Mouse (Mus musculus) left cerebral cortex, postnatal 14 days (tissue): ENCODE measurements around the gene Pvalb. TPM values are rescaled to one million over a fixed set of nuclear protein-coding genes. Genes with fewer than 3 reads are reported as not detected.

Experiments used
- DNase-seq, 2 experiments: peaks; one replicate each; pipeline ENCODE4 v3.0.0; 2021 to 2022; ENCODE audit warnings: low spot score in 2 of 2, mixed read lengths in 1 of 2
- intact Hi-C: fragments of 180-260 bp; cut with DNase I; formaldehyde crosslinking; loops from one replicate; pipeline ENCODE4 v1.15.1; 2025
- total RNA-seq, 2 experiments: library from RNA; stranded (reverse); gene quantifications; 2 replicates each; pipeline ENCODE4 v1.2.3; 2021

Pvalb gene
- total RNA-seq, 2 experiments from 2014 or later, result 39.1 to 46.5 TPM

DNA sequence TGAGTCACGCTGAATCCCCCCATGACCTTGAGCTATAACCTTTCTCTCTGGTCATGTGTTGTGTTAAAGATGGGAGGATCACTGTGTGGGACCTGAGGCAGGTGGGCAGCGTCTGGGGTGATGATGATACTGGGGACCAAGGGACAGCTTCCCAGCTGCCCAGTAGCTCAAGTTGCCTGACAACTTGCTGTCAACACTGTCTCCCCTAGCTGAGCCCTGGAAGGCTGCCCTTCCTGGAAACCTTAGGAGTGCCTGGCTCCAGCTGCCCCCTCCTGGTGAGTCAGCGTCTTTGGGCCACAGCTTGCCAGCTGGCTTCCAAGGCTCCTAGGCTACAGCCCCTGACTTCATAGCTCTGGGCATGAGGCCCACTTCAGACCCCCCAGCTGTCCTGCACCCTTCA, 1.0 kb downstream of the Pvalb start:
- peak in 1 of 2 experiments; percentile 34 for DNase-seq
- intact Hi-C loops, result no loop called here

DNA sequence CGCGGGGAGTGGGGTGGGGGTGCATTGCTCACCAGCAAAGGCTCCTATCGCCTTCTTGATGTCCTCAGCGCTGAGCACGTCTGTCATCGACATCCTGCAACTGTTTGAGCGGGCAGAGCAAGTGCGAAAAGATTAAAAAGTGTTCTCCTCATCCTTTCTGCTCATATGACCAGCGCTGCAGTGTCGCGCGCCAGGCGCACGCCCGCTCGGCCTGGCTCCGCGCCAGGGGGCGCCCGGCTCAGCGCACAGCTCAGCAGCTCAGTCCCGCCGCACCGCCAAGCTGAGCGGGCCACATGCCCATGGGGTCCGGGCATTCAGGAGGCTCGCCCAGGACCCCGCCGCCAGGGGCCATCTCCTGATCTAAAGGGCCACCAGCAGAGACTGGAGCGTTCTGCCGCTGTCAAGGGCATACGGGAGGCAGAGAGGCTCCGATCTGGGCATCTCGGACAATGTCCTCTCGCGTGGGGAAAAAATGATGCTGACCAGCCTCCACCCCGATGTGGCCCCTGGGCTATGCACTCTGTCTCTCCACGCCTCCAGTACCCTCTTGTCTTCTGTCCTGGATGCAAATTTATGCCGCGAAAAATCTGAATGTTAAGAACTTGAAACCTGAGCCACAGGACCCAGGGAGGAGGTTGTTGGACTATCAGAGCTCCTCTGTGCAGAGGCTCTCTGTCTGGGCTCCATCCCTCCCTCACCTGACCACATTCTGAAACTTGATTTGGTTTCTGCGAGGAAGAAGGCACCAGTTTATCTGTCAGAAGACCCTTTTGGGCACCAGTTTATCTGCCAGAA, 1.9 kb downstream of the Pvalb start:
- peak in 1 of 2 experiments; percentile 63 for DNase-seq
- intact Hi-C loops, result no loop called here

DNA sequence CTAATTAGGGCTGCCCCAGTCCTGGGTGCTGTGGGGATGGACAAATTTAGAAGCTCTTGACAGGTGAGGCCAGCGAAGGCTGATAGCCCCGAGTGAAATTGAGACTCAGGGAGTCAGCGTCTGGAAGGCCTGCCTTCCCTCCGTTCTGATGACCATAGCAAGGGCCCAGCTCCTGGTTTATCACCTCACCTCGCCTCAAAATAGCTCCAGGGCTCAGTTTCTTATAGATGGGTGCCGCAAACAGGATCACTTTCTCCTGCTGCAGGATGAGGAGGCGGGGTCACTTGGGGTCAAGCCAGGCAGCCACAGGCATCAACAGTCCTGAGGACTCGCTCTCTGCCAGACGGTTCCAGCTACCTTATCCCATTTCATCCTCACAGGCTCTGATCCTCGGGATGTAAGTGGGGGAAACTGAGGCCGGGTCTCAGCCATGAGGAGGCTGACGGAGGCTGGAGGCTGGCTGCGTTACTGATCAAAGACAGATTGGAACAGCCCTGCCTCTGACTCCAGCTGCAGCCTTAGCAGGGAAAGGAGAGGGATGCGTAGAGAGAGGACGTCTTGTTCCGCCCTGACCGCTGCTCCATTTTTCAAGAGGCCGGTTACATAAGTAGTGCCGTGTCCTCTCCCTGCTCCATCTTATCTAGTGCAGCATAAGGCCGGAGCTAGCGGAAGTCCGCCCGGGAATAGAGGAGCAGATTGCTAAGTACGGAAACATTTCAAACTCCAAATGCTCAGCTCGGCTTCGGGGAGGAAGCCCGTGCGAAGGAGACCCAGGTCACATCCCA, 10.9 kb downstream of the Pvalb start:
- intact Hi-C loops, result no loop called here
- DNase-seq, result peak in 1 of 2 experiments; percentile 29

DNA sequence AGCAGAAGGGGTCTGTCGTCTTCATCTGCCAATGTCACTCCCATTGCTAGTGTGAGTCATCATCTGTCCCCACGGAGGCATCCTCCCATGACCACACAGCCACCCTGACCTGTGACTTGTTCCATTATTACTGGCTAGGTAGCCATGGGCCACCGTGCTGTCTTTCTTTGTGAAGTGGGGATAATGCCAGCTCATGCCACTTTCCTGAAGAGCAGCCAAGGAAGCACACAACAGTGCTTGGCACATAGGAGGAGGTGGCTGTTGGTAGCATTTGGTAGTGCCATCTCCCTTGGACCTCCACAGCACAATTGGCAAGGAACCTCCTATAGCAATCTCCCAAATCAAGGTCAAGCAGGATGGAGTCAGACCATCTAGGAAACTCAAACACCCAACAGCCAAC, 11.9 kb downstream of the Pvalb start:
- no peak for DNase-seq
- intact Hi-C loops, result no loop called here

DNA sequence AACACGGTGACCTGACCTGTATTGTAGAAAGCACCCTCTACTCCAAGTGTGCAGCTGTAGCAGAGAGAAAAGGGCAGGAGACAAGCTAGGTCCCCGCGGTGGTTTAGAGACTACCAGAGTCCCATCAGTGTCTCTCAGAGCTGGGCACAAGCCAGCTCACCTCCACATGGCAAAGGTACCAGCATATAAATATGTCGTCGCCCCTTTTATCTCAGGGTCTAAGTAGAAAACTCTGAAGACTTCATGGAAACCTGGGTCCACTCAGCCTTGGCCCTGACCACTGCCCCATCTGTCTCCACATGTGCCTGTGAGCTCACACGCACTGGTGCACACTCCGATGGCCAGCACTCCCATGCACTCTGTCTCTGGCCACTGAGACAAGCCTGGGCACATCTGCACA, 16.6 kb downstream of the Pvalb start:
- DNase-seq, result no peak
- intact Hi-C loops, result no loop called here

DNA sequence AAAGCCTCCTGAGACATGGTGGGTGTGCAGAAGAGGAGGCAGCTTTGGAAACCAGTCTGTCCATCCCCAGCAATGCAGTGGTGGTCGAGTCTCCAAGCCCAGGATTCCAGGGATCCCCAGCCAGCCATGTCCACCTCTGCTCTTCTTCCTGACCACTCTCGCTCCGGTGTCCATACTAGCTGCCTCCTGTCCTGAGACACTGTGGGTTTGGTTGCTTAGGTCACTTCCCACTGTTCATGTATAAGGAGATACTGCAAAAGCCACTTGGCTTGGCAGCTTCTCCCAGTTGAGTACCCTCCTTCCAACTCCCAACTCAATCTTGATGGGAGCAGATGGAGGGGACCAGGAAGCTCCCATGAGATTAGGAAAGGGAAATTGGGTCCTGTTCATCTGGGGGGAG, 17.7 kb downstream of the Pvalb start:
- intact Hi-C loops, result no loop called here
- no peak for DNase-seq

DNA sequence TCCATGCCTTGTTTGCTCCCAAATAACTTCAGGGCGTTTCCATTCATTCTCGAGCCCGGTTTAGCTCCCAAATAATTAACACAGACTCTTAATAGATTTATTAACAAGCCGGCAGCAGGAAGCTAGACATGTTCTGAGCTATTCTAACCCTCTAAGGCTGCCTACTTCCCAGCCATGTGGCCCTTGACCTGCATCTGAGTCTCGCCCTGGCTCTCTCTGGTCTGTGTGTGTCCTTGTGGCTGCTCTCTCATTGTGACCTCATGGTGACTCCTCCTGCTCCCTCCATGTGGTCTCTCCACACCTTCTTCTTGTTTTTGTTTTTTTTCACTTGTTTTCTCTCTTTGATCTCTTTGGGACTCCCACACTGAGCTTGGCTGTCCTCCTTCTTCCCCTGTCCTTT, 19.3 kb downstream of the Pvalb start:
- DNase-seq, result no peak
- intact Hi-C loops, result no loop called here

DNA sequence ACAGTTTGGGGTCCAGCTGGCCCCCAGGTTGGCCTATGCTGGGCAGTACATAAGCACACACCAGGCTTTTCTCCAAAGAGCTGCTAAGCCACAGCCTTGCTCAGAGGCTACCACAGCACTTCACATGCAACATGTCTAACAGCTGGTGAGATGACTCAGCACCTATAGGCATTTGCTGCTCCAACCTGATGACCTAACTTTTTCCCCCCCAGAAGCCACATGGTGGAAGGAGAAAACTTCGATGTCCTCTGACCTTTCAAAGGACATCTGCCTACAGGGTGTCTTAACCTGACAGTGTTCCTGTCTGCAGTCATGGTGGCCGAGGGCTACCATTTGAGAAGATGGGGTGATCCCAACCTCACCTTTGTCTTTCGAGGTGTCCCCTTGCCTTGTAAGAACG, 20.6 kb downstream of the Pvalb start:
- no peak for DNase-seq
- intact Hi-C loops, result loop anchor here (2.0 kb wide), 1 partner anchor 57 kb away; no protein-coding TSS in a partner anchor

DNA sequence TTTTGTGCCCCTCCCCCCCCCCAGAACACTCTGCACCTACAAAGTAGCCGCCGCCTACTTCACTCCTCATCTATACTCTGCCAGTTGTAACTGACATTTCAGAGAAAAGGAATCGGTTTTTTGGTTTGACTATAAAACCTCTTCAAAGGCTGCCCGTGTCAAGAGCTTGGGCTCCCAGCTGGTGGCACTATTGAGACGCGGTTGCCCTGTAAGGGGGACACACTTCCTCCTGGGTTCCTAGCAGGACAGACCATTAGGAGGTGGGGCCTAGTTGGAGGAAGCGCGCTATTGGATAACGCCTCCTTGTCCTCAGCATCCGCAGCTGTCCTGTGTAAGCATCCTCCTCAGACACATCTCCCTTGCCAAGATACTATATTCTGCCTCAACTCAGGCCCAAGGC, 21.3 kb downstream of the Pvalb start:
- DNase-seq, result peak in 1 of 2 experiments; percentile 54

DNA sequence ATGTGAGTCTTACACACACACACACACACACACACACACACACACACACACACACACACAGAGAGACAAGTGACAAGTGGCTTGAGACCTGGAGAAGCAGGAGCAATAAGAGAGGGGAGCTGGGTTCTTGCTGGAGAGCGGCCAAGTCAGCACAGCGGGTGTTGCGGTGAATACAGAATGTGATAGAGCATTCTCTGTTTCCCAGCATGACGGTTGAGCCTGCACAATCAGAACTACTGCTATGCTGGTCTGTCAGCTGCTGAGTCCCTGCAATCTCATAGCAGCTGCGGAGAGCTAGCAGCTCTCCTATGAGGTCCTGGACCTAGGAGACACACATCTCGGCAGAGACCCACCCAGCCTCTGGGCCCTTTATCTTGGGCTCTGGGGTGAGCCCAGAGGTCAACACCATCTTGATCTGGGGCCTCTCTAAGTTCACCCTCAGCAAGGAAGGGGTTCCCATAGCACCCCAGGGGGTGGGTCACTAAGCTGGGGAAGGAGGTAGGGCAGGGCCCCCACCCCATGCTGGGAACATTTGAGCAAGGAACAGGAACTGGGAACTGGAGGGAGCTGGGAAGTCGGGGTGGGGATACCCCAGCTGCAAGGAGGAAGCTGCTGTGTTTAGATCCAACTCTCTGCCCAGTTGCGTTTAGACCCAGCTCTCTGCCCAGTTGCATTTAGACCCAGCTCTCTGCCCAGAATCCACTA, 24.3 kb downstream of the Pvalb start:
- intact Hi-C loops, result loop anchor here (5.0 kb wide), 1 partner anchor 155 kb away; no protein-coding TSS in a partner anchor
- DNase-seq, result peak; percentile 75 to 86

More for the DNA sequence above, 21.3 kb downstream of the Pvalb start:
- intact Hi-C loops, result loop anchor here (2.0 to 5.0 kb wide), 2 partner anchors 58 to 152 kb away; no protein-coding TSS in a partner anchor

DNA sequence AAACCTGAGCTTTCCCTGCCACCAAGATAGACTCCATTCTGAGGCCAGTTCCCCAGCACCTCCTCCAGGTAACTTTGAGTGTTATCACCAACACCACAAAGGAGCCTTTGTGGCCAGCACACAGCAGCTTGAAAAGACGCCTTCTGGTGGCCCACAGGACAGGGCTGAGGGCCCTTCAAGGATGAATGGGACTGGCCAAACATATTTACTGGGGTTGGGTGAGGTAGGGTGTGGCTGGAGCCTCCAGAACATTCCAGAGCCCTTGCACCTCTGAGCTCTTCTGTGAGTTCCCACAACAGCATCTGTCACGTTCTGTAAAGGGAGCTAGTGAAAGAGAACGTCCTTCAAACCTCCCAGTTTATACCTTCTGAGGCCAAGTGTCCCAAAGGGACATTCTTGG, 26.4 kb downstream of the Pvalb start:
- intact Hi-C loops, result loop anchor here (2.0 to 5.0 kb wide), 3 partner anchors 59 to 243 kb away; no protein-coding TSS in a partner anchor
- DNase-seq, result no peak

DNA sequence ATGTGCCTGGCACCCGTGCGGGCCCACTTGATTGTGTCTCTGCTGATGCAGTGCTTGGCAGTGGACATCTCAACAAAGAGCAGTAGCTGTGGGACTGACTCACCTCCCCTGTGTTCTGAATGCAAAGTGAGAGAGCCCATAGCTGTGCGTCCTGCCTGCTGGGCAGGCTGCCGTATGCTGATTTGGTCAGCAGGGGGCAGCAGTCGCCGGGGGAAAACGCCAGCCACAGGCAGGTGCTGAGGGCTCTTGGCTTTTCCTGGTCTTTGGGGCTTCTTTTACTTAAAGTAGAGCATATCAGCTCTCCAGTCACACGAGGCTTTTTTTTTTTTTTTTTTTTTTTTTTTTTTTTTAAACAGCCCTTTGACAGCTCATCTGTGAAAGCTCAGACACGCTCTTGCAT, 27.8 kb downstream of the Pvalb start:
- peak; percentile 84 to 87 for DNase-seq
- intact Hi-C loops, result loop anchor here (2.0 to 5.0 kb wide), 2 partner anchors 60 to 244 kb away; no protein-coding TSS in a partner anchor

DNA sequence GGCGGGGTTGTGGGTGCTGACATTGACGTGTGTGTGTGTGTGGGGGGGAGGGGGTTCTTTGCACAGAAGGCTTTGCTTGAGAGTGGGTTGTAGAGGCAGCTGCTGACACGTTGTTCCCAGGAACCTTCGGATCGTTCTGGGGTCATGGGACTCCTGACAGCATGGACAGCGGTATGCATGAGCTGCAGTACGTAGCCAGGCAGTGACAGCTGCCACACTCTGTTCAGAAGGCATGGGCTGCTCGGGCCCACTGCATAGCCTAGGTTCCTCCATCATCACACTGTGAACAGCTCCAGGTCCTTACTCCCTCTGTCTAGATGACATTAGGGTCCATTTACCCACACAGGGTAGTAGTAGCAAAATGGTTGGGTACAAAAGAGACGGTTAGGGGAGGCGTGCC, 28.9 kb downstream of the Pvalb start:
- intact Hi-C loops, result loop anchor here (5.0 kb wide), 1 partner anchor 245 kb away; no protein-coding TSS in a partner anchor
- DNase-seq, result no peak

DNA sequence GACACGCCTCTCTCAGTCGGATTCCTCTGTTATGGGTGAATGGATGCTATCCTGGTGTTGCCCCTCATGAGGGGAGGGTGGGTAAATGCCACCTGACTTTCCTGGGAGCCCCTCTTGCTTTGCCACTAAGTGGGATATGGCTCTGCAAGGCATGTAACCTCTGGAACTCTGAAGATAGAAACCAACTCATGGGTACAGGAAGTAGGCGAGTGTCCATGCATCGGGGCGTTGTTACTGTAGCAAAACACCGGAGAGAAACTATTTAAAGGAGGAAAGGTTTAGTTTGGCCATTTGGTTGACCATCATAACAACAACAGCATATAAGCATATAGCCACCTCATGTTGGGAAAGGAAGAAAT, 31.3 kb downstream of the Pvalb start:
- intact Hi-C loops, result loop anchor here (5.0 kb wide), 3 partner anchors 58 to 247 kb away; no protein-coding TSS in a partner anchor
- DNase-seq, result no peak

DNA sequence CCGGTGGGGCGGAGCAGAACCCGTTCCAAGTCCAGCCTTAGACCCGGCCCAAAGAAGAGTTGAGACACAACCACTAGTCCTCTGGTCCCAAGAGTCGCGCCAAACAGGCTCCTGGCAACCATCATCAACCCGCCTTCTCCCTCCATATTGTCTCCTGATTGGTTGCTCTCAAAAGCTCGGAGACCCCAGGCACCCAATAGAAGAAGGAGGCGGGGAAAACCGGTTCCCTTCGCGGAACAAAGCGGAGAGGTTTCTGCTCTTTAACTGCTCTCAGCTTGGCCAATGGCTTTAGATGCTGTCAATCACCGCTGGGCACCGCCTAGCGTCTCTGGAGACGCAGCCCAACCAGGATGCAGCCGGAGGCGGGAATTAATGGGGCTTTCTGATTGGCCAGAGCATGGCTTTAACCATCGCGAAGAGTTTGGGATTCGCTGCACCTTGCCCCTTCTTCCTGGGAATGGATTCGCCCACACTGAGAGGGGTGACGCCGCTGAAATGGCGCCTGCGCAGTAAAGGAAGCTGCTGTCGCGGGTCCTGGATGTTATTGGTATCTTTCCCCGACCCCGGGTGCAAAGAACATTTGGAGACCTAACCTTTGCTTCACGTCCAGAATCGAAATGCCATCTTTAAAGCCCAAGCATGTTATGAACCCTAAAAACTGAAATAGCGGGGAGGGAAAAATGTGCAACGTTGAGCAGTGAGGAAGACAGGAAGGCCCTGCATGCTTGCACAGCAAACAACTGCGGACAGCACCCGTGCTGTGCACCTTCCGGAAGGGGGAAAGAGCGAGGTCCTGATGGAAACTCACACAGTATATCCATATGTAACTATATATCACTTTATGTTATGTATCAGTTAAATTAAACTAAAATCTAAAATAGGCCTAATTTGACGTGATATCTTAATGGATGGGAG, 32.0 kb downstream of the Pvalb start, which contains the start of gene Ift27:
Gene Ift27, minus strand, starts transcription at position 136 of the 915 bp plus-strand sequence.
- intact Hi-C loops, result loop anchor here (5.0 kb wide), 2 partner anchors 57 to 102 kb away; no protein-coding TSS in a partner anchor
- DNase-seq, result peak; percentile 98 to 100

DNA sequence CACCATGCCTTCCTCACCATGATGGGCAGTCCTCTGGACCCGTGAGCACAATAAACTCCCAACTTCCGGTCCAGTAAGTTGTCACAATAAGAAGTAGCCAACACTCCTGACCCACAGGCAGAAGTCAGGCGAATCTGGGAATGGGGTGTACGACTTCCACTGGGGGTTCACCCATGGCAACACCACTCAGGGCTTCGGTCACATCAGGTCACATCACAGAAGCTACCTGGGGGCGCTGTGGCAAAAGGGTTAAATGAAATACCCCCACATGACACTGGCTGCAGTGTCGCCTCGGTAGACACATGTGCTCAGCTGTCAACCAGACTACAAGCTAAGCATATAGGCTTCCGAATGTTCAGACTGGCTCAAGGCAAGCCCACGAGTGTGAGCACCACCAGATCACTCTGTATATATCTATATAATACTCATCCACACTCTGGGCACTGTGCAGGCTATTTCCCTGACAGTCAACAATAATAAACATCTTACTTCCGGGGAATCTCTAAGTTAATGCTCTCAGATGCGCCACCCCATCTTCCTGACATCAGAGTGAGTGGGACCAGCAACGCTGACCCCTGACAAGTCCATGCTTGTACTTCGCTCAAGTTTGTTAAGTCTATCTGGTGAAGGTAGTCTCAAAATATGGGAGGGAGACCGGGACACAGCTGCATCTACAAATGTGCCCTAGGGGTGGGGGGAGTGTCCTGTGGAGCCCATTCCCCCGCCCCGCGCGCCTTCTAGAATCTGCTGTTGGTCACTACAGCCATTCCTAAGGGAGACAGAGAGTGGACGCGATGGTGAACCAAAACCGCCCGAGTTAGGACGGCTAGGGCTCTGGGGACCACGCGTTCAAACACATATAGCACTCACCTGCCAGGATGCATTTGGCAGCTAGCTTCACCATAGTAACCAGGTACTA, 33.0 kb downstream of the Pvalb start:
- DNase-seq, result no peak
- intact Hi-C loops, result loop anchor here (1.0 to 5.0 kb wide), 3 partner anchors 56 to 191 kb away; no protein-coding TSS in a partner anchor

DNA sequence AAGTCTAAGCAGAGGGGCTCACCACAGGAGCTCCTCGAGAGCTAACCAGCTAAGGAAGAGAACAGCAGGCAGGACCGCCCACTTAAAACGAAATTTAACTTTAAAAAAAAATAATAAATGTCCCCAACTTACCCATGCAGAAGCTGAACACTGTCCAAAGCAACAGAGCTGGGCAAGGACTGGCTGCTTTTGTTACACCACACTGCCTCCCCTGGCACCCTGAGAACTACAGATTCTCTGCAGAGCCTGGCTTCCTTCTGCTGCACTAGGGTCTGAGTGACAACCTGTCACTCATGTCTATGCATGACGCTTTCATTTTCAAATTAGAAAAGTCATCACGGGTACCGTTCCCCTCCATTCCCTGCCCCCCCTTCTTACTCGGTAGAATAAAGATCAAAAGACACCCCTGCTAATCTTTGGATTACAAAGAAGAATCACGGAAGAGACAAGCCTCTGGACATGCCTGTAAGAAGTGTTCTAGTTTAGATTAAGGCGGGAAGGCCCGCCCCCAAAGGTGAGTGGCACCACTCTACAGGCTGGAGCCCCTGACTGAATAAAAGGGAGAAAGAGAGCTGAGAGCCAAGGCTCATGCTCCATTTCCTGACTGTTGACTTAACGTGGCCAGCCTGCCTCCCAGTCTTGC, 33.8 kb downstream of the Pvalb start:
- peak; percentile 57 to 83 for DNase-seq
- intact Hi-C loops, result loop anchor here (1.0 to 5.0 kb wide), 3 partner anchors 55 to 190 kb away; no protein-coding TSS in a partner anchor
